Mouse (Mus musculus) embryonic fibroblast, embryonic 13.5 days (primary cell): Measurements from ENCODE around the gene Hcfc2.

Experiments
- CTCF ChIP-seq: IDR thresholded peaks from 2 replicates; pipeline ENCODE4 v1.5.1; 2011; ENCODE audit warnings: mild to moderate bottlenecking, control low read depth, low read length, moderate library complexity, borderline replicate concordance; ENCODE audit not compliant: insufficient read depth
- POLR2A ChIP-seq: IDR thresholded peaks from 2 replicates; pipeline ENCODE4 v1.6.1; 2011; ENCODE audit warnings: low read depth, mild to moderate bottlenecking, control low read depth, low read length, moderate library complexity

GRCm38 (mm10) chr10:82756466-82756865 lies 60.5 kb downstream of the Hcfc2 start:
- TF ChIP-seq CTCF (no peak), POLR2A (no peak)
